Mouse (Mus musculus) thymus, postnatal 10 days (tissue): ENCODE data around the gene 2410004P03Rik.

Experiments used
- DNase-seq, 2 experiments: peaks; one replicate each; pipeline ENCODE4 v3.0.0; 2021; ENCODE audit warnings: low spot score in 2 of 2

The 2410004P03Rik gene

GRCm38 (mm10) chr12:17011100-17011870 is at the start of gene 2410004P03Rik:
Gene 2410004P03Rik (minus strand): TSS chr12:17011727.
- peak; percentile 75 to 88 for DNase-seq

DNA sequence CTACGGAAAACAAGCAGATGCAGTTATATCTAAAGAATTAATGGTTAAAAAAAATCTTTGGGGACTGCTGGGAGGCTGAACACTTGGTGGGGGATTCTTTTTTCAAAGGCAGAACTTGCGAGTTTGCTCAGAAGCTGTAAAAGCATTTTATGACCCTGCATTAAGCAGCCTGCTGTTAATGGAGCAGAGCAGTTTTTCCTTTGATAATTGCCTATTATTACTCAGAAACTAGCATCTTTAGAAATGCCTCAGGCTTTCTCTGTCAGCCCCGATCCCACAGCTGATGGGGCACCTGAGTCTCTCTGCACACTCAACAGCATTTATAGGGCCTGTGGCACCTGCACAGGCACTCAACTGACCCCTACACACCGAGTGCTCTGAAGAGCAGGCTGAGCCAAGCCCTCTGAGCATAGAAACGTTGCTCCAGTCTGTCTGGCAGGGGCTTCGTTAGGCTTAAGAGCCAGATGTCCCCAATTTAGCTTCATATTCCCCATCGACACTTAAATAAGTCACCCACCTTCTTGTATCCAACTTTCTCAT is 49.7 kb upstream of the 2410004P03Rik start:
- no peak for DNase-seq

GRCm38 (mm10) chr12:17058490-17058889 is 47.0 kb upstream of the 2410004P03Rik start:
- DNase-seq = no peak

DNA sequence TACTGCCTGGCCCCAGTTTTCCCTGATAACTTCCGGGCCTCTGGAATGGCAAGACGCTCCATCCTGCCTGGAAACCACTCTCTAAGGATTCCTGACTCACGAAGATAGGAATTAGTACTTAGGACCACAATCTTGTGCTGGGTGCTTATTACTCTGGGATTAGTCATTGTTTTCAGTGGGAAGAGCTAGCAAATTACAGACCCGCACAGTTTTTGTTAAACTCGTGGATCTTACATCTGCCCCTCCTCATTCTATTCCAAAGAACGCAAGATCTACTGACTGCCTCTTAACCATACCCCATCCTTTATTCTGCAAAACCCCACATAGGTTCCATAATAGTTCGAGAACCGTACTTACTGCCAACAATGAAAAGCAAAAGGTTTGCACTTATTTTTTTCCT is 45.6 kb upstream of the 2410004P03Rik start:
- DNase-seq = no peak

GRCm38 (mm10) chr12:17055766-17056165 is 44.2 kb upstream of the 2410004P03Rik start:
- DNase-seq = no peak

GRCm38 (mm10) chr12:17054691-17055090 is 43.2 kb upstream of the 2410004P03Rik start:
- DNase-seq = no peak

GRCm38 (mm10) chr12:17052673-17053072 is 41.1 kb upstream of the 2410004P03Rik start:
- DNase-seq = no peak

GRCm38 (mm10) chr12:17051057-17051456 is 39.5 kb upstream of the 2410004P03Rik start:
- DNase-seq = no peak

GRCm38 (mm10) chr12:17049796-17050195 is 38.3 kb upstream of the 2410004P03Rik start:
- DNase-seq = no peak

DNA sequence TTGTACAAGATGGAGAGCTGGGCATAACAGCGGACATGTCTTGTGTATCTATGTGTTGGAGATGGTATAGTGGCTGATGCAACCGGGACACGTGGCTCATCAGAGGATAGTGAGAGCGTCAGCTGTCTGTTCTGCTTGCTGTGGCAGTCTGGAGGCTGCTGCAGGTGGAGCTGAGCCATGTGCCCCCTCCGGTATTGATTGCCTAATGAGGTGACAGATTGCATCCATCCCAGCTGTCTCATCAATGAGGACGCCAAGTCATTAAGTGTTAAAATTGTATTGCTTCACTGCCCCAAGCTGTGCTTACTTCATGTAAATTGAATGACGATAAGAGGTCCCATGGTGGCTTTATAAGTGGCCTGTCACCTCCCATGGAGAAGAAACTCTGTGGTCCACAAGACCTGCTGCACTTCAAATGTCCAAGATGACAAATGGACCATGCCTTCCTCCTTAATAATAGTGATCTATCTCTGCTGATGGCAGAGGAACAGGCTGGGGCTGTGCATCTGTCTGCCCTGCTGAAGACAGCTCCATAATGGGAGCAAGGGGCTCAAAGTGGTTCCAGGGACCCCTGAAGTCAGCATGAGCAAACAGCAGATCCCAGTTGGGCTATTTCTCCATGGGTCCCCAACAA is 37.6 kb upstream of the 2410004P03Rik start:
- DNase-seq = no peak

DNA sequence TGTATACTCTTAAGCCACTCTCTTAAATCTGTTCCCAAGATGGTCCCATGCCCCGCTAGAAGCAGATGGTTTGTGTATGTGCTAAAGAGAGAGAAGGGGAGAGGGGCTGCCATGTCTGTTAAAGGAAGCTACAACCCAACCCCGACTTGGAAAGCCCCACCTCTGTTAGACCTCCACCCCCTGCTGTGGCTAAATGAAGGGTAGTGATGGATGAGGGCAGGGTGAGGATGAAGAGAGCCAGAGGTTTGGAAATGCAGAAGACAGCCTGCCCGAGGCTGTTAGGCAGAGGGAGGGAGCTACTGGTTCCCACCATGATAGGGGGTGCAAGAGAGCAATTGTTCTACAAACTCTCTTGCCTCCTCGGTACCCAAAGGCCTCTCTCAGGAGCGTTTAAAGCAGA is 31.8 kb upstream of the 2410004P03Rik start:
- DNase-seq = no peak

DNA sequence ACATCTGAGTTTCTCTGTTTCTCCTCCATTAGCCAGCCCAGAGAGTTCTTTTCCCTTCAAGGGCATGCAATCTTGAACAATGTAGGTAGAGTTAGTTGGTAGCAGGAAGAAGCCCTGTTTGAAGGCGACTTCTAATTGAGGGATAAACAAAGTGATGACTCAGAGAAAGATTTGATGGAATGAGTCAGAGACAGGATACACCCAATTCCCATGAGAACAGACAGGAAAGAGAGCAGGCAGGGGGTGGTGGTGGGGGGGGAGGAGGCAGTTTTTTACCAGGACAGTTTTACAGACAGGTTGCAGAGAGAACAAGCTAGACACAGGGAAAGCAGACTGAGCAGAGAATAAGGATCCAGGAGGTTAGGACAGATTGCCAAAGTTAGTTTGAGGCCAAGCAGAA is 29.0 kb upstream of the 2410004P03Rik start:
- no peak for DNase-seq

GRCm38 (mm10) chr12:17039415-17039814 is 27.9 kb upstream of the 2410004P03Rik start:
- no peak for DNase-seq

DNA sequence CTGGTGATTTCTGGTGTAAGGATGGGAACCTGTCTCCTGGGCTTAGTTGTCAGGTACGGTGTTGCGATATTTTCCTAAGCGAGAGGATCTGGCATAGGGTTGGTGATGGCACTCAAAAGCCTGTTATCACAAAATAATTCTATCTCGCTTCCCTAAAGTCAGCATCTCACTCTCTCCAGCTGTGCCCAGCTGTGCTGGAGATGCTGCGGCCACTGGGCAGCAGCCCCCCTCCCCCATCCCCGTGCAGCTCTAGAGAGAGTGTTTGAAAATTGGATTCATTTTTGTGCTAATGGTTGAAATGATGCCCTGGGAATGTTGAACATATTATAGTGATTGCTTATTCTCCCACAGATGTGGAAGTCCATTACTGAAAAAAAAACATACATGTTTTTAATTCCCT is 26.7 kb upstream of the 2410004P03Rik start:
- DNase-seq = no peak

DNA sequence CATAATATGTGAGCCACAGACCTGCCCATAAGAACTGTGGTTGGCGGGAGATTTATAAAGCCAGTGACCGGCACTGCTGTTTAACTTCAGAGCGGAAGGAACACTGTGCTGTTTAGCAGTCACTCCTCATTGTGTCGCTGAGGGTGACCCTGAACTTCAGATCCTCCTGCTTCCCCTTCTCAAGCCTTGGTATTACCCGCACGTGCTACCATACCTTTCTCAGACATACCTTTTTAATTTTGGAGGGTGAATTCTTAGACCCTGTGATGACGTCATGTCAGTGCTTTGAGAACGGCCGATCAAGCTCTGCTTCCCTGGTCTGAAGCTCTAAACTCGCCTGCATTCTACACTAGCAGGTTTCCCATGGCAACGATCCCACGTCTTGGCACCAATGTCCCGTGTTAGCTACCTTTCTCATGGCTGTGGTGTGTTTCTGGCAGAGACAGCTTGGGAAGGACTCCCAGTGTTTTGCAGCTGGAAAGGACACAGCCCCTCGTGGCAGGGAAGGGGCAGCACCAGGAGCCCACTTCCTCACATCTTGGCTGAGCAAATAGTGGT is 25.6 kb upstream of the 2410004P03Rik start:
- no peak for DNase-seq

DNA sequence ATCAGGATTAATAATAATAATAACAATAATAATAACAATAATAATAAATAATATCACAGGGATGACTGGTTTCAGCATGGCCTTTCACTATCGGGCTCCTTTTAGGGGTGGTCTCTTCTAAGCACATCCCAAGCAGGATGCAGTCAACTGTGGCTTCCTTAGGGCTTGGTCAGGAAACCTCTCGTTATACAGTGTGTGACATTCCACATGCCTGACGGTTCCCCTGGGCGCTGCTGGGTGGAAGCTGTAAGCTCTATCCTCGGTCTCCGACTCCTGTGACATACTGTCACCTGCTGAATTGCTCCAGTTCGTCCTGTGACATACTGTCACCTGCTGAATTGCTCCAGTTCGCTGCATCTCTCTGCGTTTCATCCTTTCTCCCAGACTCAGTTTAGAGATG is 25.0 kb upstream of the 2410004P03Rik start:
- DNase-seq = no peak

DNA sequence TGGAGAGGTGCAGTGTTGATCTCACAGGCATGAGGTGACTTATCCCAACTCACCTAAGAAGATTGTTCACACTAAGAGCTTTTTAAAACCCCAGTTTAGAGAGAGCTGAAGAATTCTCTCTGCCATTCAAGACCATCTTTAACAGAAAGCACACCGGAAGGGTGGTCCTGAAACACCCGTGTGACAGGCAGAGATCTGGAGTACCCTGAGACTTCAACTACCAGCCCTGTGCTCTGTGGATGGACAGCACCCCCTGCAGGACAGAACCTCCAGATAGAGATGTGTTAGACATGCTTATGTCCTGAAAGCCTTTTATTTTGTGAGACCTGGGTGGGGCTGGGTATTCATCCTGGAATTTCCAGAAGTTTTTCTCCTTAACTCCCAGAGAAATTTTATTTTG is 23.6 kb upstream of the 2410004P03Rik start:
- DNase-seq = peak in 1 of 2 experiments; percentile 43

DNA sequence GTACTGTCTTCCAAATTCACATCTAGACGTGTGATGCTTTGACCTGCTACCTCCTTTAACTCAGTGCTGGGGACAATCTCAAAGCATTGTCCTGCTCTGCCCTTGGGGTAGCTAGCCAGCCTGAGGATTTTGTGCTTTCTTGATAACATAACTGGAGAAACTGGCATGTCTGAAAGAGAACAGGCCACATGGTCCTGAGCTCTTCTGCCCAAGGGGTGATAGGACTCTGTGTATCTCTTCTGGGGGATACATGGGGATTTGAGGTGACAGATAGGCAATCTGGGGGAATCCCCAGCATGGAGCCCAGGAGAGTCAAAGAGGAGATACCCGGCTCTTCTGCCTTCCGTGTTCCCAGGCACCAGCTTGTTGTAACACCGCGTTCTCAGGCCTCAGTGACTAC is 23.1 kb upstream of the 2410004P03Rik start:
- DNase-seq = no peak

- DNase-seq = peak in 1 of 2 experiments; percentile 20
Observed at GRCm38 (mm10) chr12:17033464-17033841, 21.9 kb upstream of the 2410004P03Rik start.

- peak; percentile 46 to 85 for DNase-seq
Observed at GRCm38 (mm10) chr12:17032694-17033463, 21.4 kb upstream of the 2410004P03Rik start.

- no peak for DNase-seq
Observed at GRCm38 (mm10) chr12:17024554-17025110, 13.1 kb upstream of the 2410004P03Rik start.

DNA sequence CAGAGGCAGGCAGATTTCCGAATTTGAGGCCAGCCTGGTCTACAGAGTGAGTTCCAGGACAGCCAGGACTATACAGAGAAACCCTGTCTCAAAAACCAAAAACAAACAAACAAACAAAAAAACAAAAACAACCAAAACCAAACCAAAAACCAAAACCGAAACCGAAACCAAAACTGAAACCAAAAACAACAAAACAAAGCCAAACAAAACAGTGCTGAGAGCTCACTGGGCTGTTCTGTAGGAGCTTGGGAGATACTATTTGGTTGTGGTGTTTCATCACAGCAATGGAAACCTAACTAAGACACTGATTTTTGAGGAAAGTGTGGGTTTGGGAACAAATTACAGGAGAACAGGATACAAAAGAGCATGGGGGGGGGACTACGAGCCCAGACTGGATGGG is 10.6 kb upstream of the 2410004P03Rik start:
- DNase-seq = no peak
